Mouse (Mus musculus): ENCODE results near the gene Rgs9bp.
"Not testable (repeated sequence)": the region's sequence is repeated elsewhere in the genome, so short reads cannot be mapped to it uniquely, and the experiment has no call there.

Gene Rgs9bp

DNA sequence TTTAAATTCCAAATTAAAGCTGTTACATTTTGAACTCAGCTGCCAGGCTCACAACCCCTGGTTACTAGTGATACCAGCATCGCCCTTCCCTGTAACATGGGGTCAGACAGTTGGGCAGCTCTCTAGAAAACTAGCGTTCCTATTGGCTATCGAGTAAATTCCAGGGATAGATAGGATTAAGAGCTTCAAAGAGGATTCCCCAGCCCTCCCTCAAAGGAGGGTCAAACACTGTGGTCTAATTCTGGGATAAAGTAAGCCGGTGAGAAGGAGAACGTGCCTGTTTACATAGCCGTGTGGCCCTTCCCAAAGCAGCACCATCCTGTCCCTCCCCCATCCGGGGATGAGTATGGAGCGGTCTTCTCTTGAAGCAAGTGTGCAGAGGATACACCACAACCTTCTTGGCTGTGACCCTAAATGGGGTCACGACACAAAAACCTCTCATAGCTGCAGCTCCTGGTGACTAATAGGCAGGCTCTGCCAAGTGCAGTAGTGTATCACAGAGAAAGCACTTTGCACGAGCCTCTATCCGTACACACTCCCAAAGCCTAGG lies 1.8 kb downstream of the Rgs9bp start:
- DNase-seq (ENCODE audit: low read depth, low spot score): no peak

DNA sequence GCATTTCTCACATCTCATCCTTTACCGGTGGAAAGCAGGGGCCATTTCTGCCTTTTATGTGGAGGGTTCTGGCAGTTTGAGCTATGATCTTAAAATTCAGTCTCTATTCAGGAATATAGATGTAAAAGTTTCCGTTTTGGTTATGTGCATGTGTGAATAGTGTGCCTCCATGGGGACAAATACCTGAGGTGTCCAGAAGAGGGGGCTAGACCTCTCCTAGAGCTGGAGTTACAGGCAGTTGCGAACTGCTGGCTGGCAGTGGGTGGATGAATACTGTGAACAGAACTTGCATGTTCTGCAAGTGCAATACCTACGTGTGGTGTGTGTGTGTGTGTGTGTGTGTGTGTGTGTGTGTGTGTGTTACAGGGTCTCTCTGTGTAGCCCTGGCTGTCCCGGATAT lies 2.7 kb downstream of the Rgs9bp start:
- DNase-seq (ENCODE audit: low read depth, low spot score): no peak

DNA sequence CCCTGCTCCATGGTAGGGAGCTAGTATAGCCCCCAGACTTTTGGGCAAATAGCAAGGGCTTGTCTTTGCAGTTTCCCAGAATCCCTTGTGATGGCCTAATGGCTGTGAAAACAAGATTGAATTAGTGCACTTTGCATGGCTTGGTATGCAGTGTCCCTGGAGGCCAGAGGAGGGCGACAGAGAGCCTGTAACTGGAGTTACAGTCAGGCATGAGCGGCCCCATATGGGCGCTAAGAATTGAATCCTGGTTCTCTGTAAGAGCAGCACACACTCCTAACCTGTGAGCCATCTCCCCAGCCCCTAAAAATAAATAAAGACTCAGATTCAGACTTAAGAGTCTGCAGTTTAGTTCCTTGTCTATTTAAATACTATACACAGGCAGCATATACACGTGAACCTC lies 5.5 kb downstream of the Rgs9bp start:
- DNase-seq (ENCODE audit: low read depth, low spot score): no peak

DNA sequence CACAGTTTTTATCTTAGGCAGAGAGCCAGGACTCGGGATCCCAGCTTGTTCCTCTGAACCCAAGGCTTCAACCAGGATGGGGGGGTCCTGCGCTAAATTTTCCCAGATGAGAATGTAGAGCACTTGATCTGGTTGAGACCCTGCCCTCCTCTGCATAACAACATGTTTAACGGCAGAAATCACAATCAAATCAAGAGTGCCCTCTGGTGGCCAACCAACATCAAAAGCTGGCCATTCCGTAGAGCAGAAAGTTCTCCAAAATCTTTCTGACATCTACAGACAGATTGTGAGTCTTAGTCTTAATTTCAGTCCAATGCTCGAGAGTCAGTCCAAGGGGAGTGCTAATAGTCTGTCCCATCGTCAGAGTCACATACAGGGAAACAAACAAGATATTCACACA lies 14.5 kb downstream of the Rgs9bp start:
- DNase-seq (ENCODE audit: low read depth, low spot score): not testable (repeated sequence)

DNA sequence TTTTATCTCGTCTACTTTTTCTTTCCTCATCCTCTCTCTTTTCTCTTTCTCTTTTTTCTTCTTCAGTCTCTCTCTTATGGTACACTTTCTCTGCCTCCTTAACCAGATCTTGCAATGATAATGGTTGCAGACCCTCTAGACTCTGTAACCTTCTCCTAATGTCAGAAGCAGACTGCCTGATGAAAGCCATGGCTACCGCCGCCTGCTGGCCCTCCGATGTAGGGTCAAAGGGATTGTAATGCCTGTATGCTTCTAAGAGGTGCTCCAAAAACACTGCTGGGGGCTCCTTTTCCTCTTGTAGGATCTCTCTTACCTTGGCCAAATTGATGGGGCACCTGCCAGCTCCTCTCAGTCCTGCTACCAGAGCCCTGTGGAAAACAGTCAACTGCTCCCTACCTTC lies 15.7 kb downstream of the Rgs9bp start:
- DNase-seq (ENCODE audit: low read depth, low spot score): not testable (repeated sequence)

DNA sequence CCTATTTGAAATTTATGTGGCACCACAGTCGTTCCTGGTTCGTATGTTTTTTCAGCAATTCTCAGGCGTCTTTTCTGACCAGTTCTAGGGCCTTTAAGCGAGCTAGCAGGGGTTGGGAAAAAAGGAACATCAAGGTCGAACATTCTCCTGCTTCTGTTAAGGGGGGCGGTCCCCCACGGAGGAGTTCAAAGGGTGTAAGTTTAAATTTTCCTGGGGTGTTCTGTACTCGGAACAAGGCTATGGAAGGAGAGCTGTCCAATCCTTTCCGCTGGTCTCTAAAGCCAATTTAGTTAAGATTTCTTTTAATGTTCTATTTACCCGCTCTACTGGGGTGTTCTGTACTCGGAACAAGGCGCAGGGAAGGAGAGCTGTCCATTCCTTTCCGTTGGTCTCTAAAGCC lies 19.4 kb downstream of the Rgs9bp start:
- DNase-seq (ENCODE audit: low read depth, low spot score): not testable (repeated sequence)

DNA sequence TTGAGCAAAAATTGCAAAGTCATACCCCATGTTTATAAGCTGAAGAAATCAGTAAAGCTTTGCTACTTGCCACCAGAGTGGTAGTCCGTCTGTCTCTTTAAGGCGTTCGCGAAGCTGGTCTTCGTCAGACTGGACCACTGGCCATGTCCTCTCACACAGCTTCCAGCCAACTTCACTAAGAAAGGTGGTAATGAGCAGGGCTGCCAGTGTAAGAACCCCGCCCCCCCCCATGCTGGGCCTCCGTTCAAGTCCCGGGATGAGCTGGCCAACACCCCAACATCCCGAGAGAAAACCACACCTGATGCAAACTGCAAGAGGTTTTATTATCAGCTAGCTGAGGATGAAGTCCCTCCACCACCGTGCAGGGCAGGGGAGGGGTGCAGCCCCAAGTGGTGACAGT lies 20.5 kb downstream of the Rgs9bp start:
- not testable (repeated sequence) for DNase-seq (ENCODE audit: low read depth, low spot score)

DNA sequence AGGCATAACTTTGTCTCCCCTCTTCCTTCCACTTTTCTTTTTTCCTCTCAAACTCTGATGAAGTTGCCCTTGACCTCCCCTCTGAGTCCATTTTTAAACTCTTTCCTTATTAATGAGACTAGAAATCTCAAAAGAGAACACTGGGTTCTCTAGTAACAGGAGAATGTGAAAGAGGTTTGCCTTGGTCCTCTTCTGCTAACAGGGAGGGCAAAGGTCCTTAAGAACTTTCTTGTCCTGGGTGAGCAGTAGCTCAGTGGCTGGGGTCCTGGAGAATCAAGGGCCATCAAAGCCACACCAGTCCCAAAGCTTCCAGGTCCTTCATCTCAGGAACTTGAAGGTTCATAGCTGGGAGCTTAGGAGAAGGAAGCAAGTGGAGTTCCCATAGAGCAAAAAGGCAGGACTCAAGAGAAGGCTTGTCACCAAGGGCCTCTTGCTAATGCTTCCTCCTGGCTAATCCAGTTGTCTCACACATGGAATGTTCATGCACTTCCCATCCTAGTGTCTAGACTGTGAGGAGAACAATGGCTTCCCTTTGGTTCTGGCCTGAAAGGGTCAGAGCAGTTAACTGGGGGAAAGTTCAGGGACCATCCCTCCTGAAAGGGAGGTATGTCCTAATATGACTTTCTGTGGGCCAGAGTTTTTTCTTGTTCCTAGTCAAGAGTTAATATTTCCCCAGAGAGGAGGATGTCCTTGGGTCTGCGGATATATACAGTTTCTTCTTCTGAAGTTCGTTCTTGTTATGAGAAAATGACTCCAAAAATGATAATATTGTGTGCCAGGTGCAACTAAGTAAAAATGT lies 21.1 kb downstream of the Rgs9bp start:
- no peak for DNase-seq (ENCODE audit: low read depth, low spot score)

DNA sequence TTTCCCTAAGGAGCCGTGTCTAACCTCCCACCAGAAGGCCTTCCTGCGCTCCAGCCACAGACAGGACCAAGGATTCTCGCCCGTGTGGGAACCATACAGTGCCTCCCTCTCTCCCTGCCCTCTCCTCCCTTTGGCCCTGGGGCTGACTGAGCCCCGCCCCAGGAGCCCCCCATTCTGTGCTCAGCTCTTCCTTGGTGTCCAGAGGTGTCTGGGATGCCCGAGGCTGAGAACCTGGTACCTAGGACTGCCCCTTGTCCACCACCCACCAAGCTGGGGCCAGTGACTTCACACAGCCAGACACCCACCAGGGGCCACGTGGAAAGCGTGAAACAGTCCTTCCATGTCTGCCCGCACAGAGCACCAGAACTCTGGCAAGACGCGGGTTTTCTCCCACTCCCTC lies 22.3 kb downstream of the Rgs9bp start:
- DNase-seq (ENCODE audit: low read depth, low spot score): no peak

DNA sequence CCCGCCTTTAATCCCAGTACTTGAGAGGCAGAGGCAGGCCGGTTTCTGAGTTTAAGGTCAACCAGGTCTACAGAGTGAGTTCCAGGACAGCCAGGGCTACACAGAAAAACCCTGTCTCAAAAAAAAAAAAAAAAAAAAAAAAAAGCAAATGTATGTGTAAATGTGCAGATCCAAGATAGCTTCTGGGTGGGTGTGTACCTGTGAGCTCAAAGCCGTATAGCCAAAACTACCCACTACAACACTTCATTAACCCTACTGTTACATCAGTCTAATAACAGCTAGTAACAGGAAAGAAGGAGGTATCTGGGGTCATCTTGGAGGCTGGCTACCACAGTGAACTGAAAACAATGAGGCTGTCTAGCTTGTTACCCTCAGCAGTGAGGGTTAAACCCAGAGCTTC lies 25.5 kb downstream of the Rgs9bp start:
- no peak for DNase-seq (ENCODE audit: low read depth, low spot score)

DNA sequence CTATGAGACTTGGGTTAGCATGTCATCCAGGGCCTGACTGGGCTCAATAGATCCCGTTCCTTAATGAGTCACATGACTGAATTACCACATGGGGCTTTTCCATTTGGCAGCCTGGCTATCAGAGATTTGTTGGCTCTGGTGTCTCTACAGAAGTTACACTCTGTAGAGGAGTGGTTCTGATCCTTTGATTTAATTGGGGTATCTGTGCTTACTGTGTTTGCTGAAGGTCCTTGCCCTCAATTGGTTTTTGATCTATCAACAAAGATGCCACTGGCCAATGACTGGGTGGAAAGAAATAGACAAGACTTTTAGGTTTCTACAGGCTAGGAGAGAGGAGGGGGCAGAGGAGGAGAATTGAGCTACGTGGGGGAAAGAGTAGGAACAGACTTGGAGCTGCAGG lies 26.7 kb downstream of the Rgs9bp start:
- DNase-seq (ENCODE audit: low read depth, low spot score): no peak

DNA sequence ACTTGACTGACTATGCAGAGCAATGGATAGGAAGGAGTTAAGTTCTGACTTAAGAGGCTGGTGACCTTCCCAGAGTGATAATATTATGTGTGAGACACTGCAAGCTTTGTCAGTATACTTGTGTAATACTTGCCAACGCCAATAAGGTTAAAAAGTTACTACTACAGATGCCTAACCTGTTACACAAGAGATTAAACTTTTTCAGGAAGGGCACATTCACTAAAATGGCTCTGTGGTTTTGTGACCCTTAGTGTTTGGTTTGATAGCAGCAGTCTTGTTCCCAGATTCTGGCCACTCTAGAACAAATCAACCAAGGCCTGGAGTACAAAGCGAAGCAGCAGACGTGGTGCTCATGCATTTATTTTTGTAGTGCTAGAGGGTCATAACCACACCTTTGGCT lies 27.8 kb downstream of the Rgs9bp start:
- DNase-seq (ENCODE audit: low read depth, low spot score): no peak

DNA sequence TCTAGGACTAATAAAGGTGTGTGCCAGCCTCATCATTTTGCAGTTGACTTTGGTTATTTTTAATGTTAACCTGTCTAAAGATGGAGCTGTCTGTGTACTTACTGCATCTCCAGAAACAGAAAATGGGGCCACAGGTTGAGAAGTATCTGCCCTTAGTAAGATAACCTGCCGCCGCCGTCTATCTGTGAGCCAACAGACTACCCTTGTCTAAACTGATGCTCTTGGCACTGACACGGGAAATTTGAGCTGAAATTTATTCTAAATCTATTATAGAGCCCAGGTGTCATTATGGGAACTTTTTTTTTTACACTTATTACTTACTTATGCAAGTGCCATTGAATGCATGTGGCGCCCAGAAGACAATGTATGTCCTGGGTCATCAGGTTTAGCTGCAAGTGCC lies 28.5 kb downstream of the Rgs9bp start:
- no peak for DNase-seq (ENCODE audit: low read depth, low spot score)

DNA sequence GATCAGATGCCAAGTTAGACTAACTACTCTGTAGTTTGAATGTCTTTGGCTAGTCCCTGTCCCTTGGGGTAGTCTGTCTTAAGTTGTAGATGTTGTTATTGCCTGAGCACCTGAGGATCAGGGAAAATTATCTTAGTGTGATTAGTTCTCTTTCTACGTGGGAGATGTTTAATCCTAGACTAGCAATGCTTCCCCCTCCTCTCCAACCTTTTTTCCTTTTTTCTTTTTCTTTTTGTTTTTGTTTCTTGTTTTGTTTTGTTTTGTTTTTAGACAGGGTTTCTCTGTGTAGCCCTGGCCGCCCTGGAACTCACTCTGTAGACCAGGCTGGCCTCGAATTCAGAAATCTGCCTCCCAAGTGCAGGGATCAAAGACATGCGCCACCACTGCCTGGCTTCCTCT lies 29.2 kb downstream of the Rgs9bp start, which contains the start of gene Nudt19:
Gene Nudt19, minus strand, starts transcription at position 100 of the 399 bp plus-strand sequence.
- DNase-seq (ENCODE audit: low read depth, low spot score): no peak

DNA sequence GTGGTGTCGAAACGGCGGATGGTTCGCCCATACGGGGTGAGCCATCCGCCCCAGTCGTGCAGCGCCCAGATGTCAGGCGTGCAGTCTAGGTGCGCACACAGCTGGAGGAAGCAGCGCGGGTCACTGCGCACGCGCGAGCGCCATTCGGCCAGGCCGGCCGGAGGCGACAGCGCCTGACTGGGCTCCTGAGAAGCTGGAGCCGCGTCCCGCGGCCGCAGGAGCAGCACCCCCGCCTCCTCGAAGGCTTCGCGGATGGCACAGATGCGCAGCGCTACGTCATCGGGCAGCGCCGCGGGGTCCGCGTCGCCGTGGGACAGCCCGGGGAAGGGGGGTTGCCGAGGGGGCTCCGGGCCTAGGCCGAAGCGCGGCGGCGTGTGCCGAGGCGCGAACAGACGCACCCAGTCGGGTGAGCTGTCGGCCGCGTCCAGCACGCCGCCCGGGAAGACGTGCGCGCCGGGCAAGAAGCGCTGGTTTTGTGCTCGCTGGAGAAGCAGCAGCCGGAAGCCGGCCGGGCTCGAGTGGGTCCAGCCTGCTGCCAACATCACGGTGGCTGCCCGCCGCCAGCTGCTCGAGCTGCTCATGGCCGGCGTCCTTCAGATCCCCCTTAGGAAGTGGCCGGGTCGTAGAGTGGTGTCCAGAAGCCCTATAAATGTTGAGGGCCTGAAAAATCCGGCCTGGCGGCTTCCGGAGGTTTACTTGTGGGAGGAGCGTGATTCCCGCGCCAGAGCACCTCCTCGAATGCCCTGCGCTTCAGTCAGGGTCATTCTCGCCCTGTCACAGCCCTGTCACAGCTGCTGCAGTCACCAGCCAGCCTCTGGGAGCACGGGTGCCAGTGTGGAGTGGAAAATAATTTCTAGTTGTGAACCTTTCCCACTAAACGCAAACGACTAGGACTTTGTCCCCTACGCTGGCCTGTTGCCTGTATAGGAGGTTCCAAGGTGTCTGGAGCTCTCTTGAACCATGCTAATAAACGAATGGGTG lies 29.9 kb downstream of the Rgs9bp start:
- DNase-seq (ENCODE audit: low read depth, low spot score): peak; percentile 87

DNA sequence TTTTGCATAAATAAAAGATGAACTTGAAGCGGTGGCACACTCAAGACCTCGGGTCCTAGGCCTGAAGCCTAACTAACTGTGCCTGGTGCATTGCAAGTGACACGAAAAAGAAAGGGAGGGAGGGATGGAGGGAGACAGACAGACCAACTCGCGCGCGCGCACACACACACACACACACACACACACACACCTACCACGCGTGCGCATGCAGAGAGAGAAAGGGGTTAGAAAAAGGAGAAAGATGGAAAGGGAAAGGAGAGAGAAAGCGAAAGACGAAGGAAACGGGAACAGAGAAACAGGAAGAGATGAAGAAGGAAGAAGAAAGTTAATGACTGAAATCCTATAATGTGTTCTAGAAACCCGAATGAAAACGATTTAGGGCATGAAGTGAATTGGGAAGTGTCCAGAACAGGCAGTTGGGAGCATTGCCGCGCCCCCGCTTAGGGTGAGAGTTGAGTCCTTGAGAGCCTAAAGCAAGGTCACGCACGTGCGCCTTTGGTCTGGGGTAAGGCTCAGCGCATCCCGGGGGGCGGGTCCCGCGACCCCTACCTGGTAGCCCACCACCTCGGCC lies 30.7 kb downstream of the Rgs9bp start:
- no peak for DNase-seq (ENCODE audit: low read depth, low spot score)

DNA sequence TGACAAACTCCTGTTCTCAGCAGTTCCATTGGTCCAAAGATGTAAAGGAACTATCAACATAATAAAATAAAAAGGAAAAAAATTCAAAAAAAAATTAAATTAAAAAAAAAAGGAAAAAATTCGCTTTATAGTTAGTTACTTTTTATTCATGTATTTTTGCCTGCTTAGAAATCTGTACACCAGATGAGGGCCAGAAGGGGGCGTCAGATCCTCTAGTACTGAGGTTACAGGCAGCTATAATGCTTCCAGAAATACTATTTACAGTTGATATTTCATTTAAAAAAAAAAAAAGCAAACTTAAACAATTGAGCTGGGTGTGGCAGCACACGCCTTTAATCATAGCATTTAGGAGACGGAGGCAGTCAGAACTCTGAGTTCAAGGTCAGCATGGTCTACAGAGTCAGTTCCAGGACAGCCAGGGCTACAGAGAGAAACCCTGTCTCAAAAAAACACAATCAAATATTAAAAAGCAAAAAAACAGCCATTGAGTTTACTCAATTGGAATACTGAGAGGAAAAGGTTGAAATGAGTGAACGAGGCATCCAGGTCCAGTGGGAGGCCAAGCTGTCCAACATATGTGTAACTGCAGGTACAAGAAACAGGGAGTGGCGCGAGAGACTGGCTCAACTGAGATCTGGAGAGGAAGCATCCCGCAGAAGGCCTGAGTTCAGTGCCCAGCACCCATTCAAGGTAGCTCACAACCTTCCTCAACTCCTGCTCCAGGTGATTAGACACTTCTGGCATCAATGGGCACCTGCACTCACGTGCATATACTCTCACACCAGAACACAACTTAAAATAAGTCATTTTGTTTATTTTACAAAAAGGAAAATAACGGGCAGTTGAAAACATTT lies 31.4 kb downstream of the Rgs9bp start:
- DNase-seq (ENCODE audit: low read depth, low spot score): no peak

DNA sequence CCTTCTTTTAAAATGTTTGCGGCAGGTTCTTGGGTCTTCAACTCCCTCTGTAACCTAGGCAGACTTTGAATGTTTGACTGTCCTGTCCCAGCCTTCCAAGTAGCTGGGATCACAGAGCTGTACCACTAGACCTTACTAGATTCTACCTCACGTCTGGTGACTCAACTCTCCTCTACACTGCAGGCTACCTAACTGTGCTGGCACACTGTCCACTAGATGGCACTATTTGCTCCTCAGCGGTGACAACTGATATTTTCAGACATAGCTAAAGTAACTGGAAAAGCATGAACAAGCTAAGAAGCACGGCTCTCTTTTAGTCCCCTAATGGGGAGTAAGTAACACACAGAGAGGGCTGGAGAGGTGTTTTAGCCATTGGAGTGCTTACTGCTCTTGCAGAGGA lies 39.5 kb downstream of the Rgs9bp start:
- no peak for DNase-seq (ENCODE audit: low read depth, low spot score)

DNA sequence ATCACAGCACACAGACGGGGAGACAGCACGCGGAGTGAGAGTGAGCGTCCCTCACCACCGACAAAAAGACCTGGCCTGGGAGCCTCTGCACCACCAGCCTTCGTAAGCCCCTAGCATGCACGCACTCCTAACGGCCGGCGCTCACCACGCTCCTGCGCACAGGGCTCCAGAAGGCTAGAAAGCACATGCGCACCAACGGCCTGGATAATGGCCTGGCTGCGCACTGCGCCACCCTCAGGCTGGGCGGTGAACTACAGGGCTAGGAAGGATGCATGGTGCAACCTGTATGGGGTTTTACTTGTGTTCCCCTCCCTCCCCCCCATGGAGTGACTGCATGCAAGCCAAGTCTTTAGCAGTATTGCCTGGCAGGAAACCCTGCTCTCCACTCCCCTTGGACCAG lies 47.8 kb downstream of the Rgs9bp start, which contains the start of gene Tdrd12:
Gene Tdrd12, minus strand, starts transcription at position 184 of the 400 bp plus-strand sequence.
- no peak for DNase-seq (ENCODE audit: low read depth, low spot score)

DNA sequence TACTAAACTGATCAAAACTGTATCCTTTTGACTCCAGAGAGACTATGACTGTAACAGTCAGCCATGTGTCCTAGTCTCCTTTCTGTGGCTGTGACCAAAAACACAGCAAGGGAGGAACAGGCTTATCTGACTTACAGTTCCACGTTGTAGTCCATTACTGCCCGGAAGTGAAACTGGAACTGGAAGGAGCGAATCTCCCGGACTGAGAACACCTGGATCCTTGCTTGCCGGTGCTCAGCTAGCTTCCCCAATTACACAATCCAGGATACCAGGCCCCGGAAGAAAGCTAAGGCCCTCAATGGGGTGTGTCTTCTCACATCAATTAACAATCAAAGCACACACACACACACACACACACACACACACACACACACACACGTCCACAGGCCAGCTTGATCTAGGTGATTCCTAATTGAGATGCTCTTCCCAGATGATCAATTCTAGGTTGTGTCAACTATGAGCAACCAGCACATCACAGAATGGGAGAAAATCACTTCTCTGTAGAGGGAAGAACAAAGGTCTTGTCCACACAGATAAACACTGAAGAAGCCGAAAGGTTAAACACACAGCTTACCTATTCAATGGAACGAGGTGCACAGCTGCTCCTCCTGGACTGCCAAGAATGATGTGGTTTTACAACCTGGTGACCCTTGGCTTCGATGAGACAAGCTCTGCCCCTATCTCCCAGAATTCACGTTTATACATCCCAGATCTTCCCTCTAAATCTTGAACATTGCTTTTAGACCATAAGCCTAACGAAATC lies 49.5 kb downstream of the Rgs9bp start:
- DNase-seq (ENCODE audit: low read depth, low spot score): no peak
